Mouse (Mus musculus): ENCODE results near the gene Iltifb. TPM values are rescaled to one million over a fixed set of nuclear protein-coding genes. Genes with fewer than 3 reads are reported as not detected.
"Not testable (repeated sequence)": the region's sequence is repeated elsewhere in the genome, so short reads cannot be mapped to it uniquely, and the experiment has no call there.

The Iltifb gene
- total RNA-seq (2012; rRNA removed) (not detected in 2 replicates), polyA plus RNA-seq (2012; ENCODE audit: insufficient read depth in 1 of 2, insufficient read length in 2 of 2, low read depth in 1 of 2, low replicate concordance in 2 of 2, missing spikeins in 1 of 2) (not detected)

- Histone ChIP-seq H3K9me3 (replicated peaks; ENCODE audit: insufficient read depth, low read length) (no peaks in the 10 kb centered on the region), H3K9ac (ENCODE audit: control insufficient read depth, low read depth, low read length, poor library complexity, severe bottlenecking) (no peak within 1 kb of the TSS), H3K27me3 (ENCODE audit: control insufficient read depth in 1 of 2, insufficient read depth in 2 of 2, low read length in 2 of 2) (no peaks in the 10 kb centered on the region), H3K4me3 (ENCODE audit: control insufficient read depth in 1 of 2, insufficient read depth in 1 of 2, low read depth in 2 of 2, low read length in 2 of 2) (no peak within 1 kb of the TSS), H3K4me1 (ENCODE audit: control insufficient read depth in 1 of 2, insufficient read depth in 2 of 2, low read length in 2 of 2) (no peaks in the 10 kb centered on the region), H3K79me2 (ENCODE audit: control insufficient read depth, insufficient read depth, low read length, poor library complexity) (no peaks in the 10 kb centered on the region), H3K27ac (ENCODE audit: control insufficient read depth, low read depth, low read length) (no peak within 1 kb of the TSS), H3K36me3 (ENCODE audit: control insufficient read depth in 1 of 2, insufficient read depth in 2 of 2, low read length in 2 of 2) (no peaks in the 10 kb centered on the region)
- no peak for DNase-seq (ENCODE audit: low read depth, low spot score)
- TF ChIP-seq KAT2A (conservative IDR thresholded peaks at IDR 0.05; ENCODE audit: low read depth, low read length) (no peak), NRF1 (IDR thresholded peaks at IDR 0.05; ENCODE audit: insufficient read depth, low read depth, low read length, poor library complexity, severe bottlenecking) (no peak), JUND (IDR thresholded peaks at IDR 0.05; ENCODE audit: low read depth, low read length) (no peak), POLR2AphosphoS2 (IDR thresholded peaks at IDR 0.05; ENCODE audit: low read length) (no peak), MEF2A (IDR thresholded peaks at IDR 0.05; ENCODE audit: extremely low read depth, insufficient replicate concordance, low read depth, low read length, poor library complexity, severe bottlenecking) (no peak), HCFC1 (IDR thresholded peaks at IDR 0.05; ENCODE audit: low read depth, low read length) (no peak), ELF1 (IDR thresholded peaks at IDR 0.05; ENCODE audit: low read depth, low read length) (no peak), MYB (IDR thresholded peaks at IDR 0.05; ENCODE audit: low read depth, low read length) (no peak), USF2 (IDR thresholded peaks at IDR 0.05; ENCODE audit: borderline replicate concordance in 1 of 2, insufficient read depth in 1 of 2, low read depth in 1 of 2, low read length in 2 of 2) (no peak), E2F4 (IDR thresholded peaks at IDR 0.05; ENCODE audit: borderline replicate concordance, low read depth, low read length) (no peak), EP300 (IDR thresholded peaks at IDR 0.05; ENCODE audit: low read depth in 1 of 2, low read length in 2 of 2) (no peak), CHD1 (IDR thresholded peaks at IDR 0.05; ENCODE audit: low read depth, low read length) (no peak), POLR2AphosphoS5 (IDR thresholded peaks at IDR 0.05; ENCODE audit: borderline replicate concordance, low read depth, low read length) (no peak), UBTF (IDR thresholded peaks at IDR 0.05; ENCODE audit: borderline replicate concordance, insufficient read depth, low read depth, low read length) (no peak), ZC3H11A (IDR thresholded peaks at IDR 0.05; ENCODE audit: low read depth, low read length) (no peak), USF1 (IDR thresholded peaks at IDR 0.05; ENCODE audit: low read depth, low read length) (no peak), BHLHE40 (IDR thresholded peaks at IDR 0.05; ENCODE audit: borderline replicate concordance, low read depth, low read length) (no peak), NELFE (IDR thresholded peaks at IDR 0.05; ENCODE audit: low read depth, low read length) (no peak)
Observed at GRCm38 (mm10) chr10:118294938-118295337, at the start of gene Iltifb. Gene Iltifb, minus strand, starts transcription at chr10:118295038.

GRCm38 (mm10) chr10:118343155-118343554 lies 48.3 kb upstream of the Iltifb start, which contains the start of gene Gm9046:
Gene Gm9046, minus strand, starts transcription at chr10:118343255.
- H3K27me3 ChIP-seq (ENCODE audit: control insufficient read depth in 1 of 2, insufficient read depth in 2 of 2, low read length in 2 of 2); H3K27ac ChIP-seq (ENCODE audit: control insufficient read depth, low read depth, low read length); DNase-seq (ENCODE audit: low read depth, low spot score); H3K36me3 ChIP-seq (ENCODE audit: control insufficient read depth in 1 of 2, insufficient read depth in 2 of 2, low read length in 2 of 2); H3K9ac ChIP-seq (ENCODE audit: control insufficient read depth, low read depth, low read length, poor library complexity, severe bottlenecking); H3K79me2 ChIP-seq (ENCODE audit: control insufficient read depth, insufficient read depth, low read length, poor library complexity); H3K4me3 ChIP-seq (ENCODE audit: control insufficient read depth in 1 of 2, insufficient read depth in 1 of 2, low read depth in 2 of 2, low read length in 2 of 2); H3K9me3 ChIP-seq (replicated peaks; ENCODE audit: insufficient read depth, low read length); H3K4me1 ChIP-seq (ENCODE audit: control insufficient read depth in 1 of 2, insufficient read depth in 2 of 2, low read length in 2 of 2): not testable (repeated sequence)

GRCm38 (mm10) chr10:118337731-118338130 lies 42.9 kb upstream of the Iltifb start, which contains the start of gene Gm9045:
Gene Gm9045, minus strand, starts transcription at chr10:118337831.
- not testable (repeated sequence) for H3K27me3 ChIP-seq (ENCODE audit: control insufficient read depth in 1 of 2, insufficient read depth in 2 of 2, low read length in 2 of 2); H3K4me1 ChIP-seq (ENCODE audit: control insufficient read depth in 1 of 2, insufficient read depth in 2 of 2, low read length in 2 of 2); H3K9me3 ChIP-seq (replicated peaks; ENCODE audit: insufficient read depth, low read length); H3K9ac ChIP-seq (ENCODE audit: control insufficient read depth, low read depth, low read length, poor library complexity, severe bottlenecking); H3K36me3 ChIP-seq (ENCODE audit: control insufficient read depth in 1 of 2, insufficient read depth in 2 of 2, low read length in 2 of 2); DNase-seq (ENCODE audit: low read depth, low spot score); H3K27ac ChIP-seq (ENCODE audit: control insufficient read depth, low read depth, low read length); H3K4me3 ChIP-seq (ENCODE audit: control insufficient read depth in 1 of 2, insufficient read depth in 1 of 2, low read depth in 2 of 2, low read length in 2 of 2); H3K79me2 ChIP-seq (ENCODE audit: control insufficient read depth, insufficient read depth, low read length, poor library complexity)

- H3K27ac ChIP-seq (ENCODE audit: control insufficient read depth, low read depth, low read length); H3K27me3 ChIP-seq (ENCODE audit: control insufficient read depth in 1 of 2, insufficient read depth in 2 of 2, low read length in 2 of 2); H3K9ac ChIP-seq (ENCODE audit: control insufficient read depth, low read depth, low read length, poor library complexity, severe bottlenecking); H3K4me1 ChIP-seq (ENCODE audit: control insufficient read depth in 1 of 2, insufficient read depth in 2 of 2, low read length in 2 of 2); H3K36me3 ChIP-seq (ENCODE audit: control insufficient read depth in 1 of 2, insufficient read depth in 2 of 2, low read length in 2 of 2); DNase-seq (ENCODE audit: low read depth, low spot score); H3K79me2 ChIP-seq (ENCODE audit: control insufficient read depth, insufficient read depth, low read length, poor library complexity); H3K9me3 ChIP-seq (replicated peaks; ENCODE audit: insufficient read depth, low read length); H3K4me3 ChIP-seq (ENCODE audit: control insufficient read depth in 1 of 2, insufficient read depth in 1 of 2, low read depth in 2 of 2, low read length in 2 of 2): not testable (repeated sequence)
Observed at GRCm38 (mm10) chr10:118332308-118332707, 37.5 kb upstream of the Iltifb start, which contains the start of gene Gm9044. Gene Gm9044, minus strand, starts transcription at chr10:118332408.

Data from MEL (cell line).